Mouse (Mus musculus) embryonic fibroblast, embryonic 13.5 days (primary cell): ENCODE measurements at regions not wholly inside any gene's neighbourhood (a gene's known extent, or its start where the extent isn't known, plus 50 kb on each side); places are given as distances from the start of the nearest gene placed in this dataset.

Source experiments
- CTCF ChIP-seq: IDR thresholded peaks from 2 replicates; pipeline ENCODE4 v1.5.1; 2011; ENCODE audit warnings: mild to moderate bottlenecking, control low read depth, low read length, moderate library complexity, borderline replicate concordance; ENCODE audit not compliant: insufficient read depth
- POLR2A ChIP-seq: IDR thresholded peaks from 2 replicates; pipeline ENCODE4 v1.6.1; 2011; ENCODE audit warnings: low read depth, mild to moderate bottlenecking, control low read depth, low read length, moderate library complexity

- TF ChIP-seq CTCF (no peak), POLR2A (no peak)
Observed at GRCm38 (mm10) chr1:61074127-61074526, 96.4 kb downstream of the Icos start.
